Mouse (Mus musculus): ENCODE results near the gene Mettl18.
A peak's percentile ranks its signal among the peaks of the same experiment; 100 is the strongest.
"Not testable (repeated sequence)": the region's sequence is repeated elsewhere in the genome, so short reads cannot be mapped to it uniquely, and the experiment has no call there.

Mettl18 gene

DNA sequence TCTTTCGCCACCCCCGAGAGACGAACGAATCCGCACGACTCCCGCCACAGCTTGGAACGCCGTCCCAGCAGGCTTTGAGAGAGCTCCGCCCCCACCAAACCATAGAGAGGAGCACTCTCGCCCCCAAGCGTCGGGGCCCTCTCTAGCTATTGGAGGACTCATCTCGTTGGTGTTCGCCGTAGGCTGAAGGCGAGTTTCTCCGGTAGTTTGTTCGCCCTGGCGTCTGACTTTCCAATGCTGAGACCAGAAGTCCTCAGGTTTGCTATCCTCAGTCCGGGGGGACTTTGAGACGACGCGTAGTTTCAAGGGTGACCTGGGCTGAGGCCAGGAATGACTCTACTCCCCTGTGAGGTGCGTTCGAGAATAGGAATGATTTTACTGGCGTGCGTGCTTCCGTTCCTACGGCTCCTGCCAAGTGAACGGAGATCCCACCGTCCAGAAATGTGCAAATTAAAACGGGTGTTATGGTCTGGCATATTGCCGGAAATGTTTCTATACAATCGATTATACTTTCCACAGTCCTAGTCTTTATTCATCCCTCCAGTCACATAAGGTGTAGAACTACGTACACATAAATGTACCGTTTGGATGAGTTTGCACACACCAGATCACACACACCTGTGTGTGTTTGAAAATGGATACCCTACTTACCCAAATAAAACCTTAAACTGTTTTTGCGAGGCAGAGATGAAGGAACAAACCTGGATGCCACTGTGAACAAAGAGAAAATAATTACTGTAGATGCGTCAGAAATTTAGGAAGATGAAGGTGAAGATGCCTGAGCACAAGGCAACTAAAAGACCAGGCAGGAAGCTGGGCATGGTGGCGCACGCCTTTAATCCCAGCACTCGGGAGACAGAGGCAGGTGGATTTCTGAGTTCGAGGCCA is at the start of gene Mettl18, which contains the start of gene BC055324:
Gene Mettl18 (plus strand): TSS at position 169 of the 888 bp plus-strand sequence.
Gene BC055324 (minus strand): TSS at position 76 of the 888 bp plus-strand sequence.
- peak; percentile 77 to 81 for DNase-seq (ENCODE audit: low spot score in 2 of 2)

DNA sequence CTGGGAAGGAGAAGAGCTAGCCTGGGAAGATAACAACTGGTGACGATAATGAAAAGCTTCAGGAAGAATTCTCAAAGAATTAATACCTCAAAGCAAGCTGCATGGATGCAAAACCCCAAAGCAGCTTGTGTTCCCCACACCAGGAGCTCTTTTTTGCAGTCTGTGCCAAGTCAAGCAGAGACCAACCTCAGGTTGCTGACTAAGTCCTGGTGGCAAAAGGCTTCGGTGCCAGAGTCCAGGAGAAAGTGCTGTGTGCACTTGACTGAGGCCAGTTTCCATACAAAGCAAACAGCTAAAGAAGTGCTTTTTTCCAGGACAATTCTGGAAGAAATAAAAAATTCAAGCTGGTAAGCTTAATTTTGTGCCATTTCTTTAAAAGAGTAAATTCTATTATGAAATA is 41.3 kb upstream of the Mettl18 start:
- DNase-seq (ENCODE audit: low spot score in 2 of 2), result no peak

DNA sequence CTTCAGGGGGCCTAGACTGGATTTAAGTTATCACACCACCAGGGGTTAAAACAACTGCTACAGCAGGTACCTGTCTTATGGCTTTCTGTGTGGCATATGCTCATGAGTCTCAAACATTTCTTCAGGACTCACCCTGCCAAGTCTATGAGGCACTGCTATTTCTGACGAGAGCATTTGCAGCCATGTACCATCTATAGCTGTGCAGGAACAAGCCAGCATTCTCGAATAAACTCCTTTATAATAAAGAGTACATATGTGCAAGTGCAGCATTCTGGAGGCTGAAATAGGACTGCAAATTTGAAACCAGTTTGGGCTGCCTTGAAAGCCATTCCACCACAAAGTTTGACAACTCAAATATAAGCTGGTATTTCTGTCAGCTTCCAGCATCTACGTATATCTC is 36.7 kb upstream of the Mettl18 start:
- no peak for DNase-seq (ENCODE audit: low spot score in 2 of 2)

DNA sequence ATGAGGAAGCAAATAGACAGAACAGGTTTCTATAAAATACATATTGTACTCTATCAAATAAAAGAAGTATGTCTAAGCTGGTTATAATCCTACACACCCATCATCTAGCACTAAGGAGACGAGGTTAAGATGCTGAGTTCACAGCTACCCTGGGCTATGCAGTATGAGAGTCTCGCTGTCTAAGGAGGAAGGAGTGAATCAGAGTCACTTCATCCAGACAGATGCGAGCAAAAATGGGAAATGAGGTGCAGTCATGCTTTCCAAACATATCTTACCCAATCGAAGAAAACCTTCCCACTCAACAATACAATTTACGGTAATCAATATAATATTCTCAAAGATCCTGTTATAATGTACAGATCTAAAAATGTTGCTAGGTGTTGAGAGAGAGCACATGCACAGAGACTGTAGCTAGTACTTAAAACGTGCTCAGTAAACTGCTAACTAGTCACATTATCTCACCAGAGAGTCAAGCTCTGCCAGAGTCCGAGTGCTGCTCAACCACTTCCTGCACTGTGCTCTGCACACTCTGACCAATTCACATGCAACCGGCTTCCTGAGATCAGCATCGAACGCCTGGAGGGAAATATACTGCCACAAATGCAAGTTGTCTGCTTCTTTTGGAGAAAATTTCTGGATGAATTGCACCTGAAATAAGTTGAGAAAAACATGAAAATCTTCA is 30.5 kb upstream of the Mettl18 start:
- no peak for DNase-seq (ENCODE audit: low spot score in 2 of 2)

DNA sequence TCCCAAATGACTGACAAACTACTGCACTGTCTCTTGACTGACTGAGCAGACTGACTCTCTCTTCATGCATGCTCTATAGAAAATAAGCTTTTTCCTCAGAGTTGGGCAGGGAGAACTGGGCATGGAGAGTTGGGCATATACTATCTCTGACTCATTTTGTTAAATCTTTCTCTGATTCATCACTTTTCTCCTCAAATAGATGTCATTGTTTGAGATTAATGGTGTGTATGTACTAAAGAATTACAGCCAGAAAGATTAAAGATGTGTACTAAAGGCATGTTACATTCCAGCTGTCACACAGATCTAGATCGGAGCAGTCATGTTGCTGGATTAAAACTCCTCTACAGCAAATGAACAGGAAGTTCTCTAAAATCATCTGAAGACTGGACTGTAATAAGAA is 20.2 kb upstream of the Mettl18 start:
- DNase-seq (ENCODE audit: low spot score in 2 of 2), result no peak

DNA sequence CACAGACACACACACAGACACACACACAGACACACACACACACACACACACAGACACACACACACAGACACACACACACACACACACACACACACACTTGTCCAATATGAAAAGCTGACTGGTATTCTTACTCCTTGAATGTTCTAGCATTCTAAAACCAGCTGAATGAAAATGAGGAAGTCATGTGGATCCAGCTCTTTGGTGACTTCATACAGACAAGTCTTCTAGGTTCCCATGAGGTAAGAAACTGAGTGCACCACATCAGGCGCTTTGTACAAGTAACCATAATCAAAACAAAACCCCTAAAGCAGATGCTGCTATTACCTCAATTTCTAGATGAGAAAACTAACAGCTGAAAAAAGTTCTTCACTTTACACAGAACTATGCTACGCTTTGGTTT is 19.6 kb upstream of the Mettl18 start:
- no peak for DNase-seq (ENCODE audit: low spot score in 2 of 2)

DNA sequence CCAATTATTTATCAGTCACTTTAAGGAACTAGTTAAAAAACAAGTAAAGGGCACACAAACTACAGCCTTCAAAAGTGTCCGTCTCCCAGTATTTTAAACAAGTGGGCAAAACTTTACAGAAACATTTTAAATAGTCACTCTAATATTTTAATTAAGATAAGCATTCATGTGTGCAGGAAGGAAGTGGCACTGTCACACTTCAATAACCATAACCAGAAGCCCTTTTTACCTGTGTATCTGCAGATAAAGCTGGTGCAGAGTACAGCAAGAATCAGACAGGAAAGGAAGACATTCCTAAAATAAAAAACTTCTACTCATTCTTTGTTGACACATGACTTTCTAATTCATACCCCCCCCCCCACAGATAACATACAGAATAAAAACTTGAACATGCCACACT is 18.2 kb upstream of the Mettl18 start:
- DNase-seq (ENCODE audit: low spot score in 2 of 2), result no peak

DNA sequence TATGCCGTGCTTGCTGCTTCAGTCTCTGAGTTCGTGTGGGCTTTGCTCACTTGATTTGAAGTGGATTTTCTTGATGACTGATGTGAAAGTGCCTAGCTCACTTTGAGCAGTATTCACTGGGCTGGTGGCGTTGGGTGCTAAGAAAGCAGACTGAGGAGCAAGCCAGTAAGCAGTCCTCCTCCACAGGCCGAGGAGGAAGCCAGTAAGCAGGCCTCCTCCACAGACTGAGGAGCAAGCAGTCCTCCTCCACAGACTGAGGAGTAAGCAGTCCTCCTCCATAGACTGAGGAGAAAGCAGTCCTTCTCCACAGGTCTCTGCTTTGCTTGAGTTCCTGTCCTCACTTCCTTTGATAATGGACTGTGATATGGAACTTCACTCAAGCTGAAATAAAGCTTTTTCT is 2.3 kb upstream of the Mettl18 start:
- DNase-seq (ENCODE audit: low spot score in 2 of 2), result no peak

DNA sequence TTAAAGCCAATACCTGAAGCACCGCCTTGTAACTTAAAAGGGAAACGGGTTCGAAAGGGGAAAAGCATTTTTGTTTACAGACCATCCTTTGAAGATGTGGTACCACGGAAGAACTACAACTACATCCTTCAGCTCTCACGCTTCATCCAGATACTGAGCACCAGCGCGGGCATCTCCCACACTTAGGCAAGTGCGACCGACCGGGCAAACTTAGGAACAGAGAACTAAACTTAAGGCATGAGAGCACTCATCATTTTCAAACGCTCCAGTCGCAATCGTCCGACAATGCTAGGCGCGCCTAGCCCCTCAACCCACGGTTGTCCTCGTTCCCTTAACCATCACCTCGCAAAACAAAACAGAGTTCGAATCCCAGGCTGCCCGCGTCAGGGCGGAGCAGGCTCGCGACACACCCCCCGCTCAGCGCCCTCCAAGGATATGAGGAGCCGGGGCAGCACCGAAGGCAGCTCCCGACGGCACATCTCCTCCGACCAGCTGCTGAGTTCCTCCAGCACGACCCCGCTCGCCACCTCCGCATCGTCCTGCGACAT is 442 bp upstream of the Mettl18 start:
- DNase-seq (ENCODE audit: low spot score in 2 of 2), result no peak

DNA sequence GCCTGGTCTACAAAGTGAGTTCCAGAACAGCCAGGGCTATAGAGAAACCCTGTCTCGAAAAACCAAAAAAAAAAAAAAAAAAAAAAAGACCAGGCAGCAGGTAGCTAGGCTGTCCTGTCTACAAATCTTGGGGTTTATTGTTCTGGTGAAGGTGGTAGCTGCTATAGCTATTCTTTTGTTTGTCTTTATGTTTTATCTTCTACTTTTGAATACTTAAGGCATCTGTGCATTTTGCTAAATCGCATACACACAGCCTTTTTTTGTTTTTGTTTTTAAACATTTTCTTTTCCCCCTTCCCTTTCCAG is 872 bp downstream of the Mettl18 start:
- no peak for DNase-seq (ENCODE audit: low spot score in 2 of 2)

DNA sequence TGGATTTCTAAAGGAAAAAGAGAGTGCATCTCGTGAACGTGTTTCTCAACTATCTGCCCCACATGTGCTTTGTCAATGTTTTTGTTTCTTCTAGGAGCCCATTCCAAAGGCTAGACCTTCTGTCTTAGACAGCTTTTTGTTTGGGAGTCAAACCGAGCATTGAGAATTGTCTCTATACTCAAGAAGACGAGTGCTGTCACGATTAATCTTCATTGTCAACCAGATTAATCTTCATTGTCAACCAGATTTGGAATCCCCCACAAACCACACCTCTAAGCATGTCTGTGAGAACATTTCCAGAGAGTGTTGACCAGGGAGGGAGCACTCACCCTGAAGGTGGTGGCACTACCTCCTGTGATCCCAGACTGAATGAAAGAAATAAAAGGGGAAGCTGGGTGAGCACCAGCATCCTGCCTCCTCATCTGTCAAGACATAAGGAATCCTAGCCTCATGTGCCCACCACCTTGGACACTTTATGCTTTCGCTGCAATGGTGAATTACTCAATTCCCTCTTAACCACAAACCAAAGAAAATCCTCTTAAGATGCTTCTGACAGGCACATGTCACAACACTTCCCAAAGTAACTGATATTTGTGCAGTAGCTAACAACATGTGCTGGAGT is 7.3 kb downstream of the Mettl18 start:
- no peak for DNase-seq (ENCODE audit: low spot score in 2 of 2)

DNA sequence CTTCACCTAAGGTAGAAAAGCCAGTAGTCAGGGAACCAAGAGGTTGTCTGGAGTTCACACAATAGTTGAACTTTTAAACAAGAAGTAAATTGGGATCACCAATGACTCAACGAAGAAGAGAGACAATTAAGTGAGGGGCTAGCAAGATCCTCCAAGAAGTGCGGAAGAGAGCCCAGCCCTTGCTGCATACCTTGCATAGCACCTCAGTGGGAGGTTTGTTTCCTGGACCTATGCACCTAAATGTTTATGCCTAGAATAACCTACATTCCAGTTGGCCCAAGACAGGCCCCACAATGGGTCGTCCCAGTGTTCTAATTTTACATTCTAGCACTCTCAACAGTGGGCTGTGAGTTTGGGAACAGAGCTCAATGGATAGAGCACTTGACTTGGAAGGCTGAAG is 9.6 kb downstream of the Mettl18 start:
- DNase-seq (ENCODE audit: low spot score in 2 of 2), result no peak

DNA sequence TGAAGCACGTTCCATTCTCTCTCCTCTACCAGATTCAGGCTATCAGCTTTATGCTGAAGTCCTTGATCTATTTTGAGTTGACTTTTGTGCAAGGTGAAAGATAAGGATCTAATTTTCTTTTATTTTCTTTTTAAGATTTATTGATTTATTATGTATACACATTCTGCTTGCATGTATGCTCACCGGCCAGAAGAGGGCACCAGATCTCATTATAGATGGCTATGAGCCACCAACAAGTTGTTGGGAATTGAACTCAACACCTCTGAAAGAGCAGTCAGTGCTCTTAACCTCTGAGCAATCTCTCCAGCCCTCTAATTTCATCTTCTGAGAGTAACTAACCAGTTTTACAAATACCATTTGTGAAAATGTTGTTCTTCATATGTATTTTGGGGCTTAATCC is 14.5 kb downstream of the Mettl18 start:
- no peak for DNase-seq (ENCODE audit: low spot score in 2 of 2)

DNA sequence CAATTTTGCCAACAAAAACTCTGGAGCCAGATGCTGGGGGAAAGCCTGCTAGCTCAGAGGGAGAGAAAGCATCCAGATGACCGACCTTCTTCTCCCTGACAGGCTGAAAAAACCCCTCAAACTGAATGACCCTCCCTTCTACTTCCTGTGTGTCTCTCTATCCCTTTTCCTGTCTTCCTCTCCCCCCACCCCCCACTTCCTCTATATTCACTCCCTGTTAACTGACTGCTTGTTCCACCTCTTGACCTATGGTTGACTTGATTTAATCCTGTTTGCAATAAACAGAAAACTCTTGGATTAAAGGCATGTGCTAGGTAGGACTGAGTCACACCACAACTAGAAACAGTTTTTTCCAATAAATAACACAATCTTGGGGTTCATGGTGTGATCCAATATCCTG is 19.9 kb downstream of the Mettl18 start:
- no peak for DNase-seq (ENCODE audit: low spot score in 2 of 2)

DNA sequence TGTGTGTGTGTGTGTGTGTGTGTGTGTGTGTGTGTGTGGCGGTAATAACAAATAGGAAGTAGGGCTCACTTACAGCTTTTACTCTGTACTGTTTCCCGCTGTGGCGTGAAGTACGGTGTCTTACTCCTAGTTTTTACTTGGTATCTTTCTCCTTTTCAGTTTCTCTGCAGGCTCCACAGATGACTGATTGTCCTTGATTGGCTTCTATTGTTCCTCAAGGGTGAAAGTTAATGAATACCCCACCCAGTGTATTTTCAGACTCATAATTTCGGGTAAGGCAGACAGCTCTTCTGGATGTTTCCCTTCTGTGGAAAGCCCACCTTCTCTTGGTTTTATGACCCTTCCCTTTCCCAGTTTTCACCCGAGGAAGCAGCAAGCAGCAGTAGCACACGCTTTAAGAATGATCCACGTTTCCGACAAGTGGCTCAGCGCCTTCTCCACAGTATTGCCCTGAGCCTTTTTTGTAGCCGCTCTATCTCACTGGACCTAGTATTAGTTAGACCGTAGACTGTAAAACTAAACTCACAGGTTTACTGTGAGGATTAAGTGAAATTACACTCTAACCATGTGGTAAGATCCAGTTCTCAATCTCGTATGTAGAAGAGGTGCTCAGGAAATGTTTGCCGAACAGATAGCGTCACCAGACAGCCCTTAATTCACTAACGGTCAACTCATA is 23.7 kb downstream of the Mettl18 start:
- DNase-seq (ENCODE audit: low spot score in 2 of 2), result no peak

DNA sequence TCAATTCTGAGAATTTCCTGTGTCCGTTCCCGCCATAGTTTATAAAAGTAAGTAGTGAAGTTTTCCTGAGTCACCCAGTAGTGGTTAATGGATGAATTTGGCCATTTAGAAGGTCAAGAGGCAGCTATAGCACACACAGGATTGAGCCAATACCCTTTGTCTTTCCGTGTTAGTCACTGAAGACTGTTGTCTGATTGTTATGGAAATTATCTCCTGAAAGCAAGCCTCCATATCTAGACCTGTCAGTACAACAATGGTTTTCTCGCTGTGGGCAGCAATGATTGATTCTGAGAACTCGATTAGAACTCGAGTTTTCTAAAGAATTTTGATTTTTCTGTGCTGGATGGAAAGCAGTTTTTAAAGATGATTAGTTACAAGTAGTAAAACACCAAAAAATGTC is 25.1 kb downstream of the Mettl18 start:
- DNase-seq (ENCODE audit: low spot score in 2 of 2), result no peak

DNA sequence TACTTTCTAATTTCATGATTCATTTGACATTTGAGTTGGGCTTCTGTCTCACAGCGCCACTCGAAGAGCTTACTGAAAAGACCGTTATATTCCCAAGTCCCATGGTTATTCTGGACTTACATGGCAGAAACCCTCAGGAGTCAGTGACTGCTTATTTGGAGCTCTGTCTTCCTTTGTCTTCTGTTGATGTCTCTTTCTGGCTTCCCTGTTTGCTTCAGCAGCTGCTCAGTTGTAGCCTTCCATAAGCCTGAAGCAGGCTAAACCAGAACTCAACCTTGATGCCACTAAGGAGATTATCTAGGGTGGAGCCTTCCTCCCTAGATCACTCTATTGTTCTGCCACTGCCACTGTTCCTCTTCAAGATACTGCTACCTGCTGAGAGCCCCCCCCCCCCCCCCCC is 26.1 kb downstream of the Mettl18 start:
- DNase-seq (ENCODE audit: low spot score in 2 of 2), result not testable (repeated sequence)

DNA sequence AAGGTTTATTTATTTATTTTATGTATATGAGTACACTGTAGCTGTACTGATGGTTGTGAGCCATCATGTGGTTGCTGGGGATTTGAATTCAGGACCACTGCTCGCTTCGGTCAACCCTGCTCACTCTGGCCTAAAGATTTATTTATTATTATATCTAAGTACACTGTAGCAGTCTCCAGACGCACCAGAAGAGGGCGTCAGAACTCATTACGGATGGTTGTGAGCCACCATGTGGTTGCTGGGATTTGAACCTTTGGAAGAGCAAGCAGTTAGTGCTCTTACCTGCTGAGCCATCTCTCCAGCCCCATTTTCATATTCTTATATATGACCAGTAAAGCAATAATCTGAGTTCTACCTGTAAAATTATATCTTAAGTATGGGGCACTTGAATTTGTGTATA is 27.4 kb downstream of the Mettl18 start:
- DNase-seq (ENCODE audit: low spot score in 2 of 2), result not testable (repeated sequence)

DNA sequence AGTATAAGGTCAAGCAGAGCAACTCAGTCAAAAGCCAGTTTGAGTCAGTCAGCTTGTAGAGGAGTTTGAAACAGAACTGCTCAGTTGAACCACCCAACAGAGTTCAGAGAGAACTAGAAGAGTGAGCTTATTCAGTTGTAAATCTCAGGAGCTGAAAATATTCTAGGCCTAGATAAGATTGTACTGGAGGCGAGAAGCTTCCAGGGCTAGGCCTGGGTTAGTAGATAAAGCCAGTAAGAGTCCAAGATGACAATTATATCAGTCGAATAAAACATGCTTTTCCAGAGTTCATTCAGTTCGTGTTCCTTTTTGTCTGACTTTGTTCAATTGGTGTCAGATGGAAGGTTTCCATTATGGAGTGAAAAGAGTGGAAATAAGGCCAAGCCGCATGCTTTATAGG is 31.0 kb downstream of the Mettl18 start:
- no peak for DNase-seq (ENCODE audit: low spot score in 2 of 2)

DNA sequence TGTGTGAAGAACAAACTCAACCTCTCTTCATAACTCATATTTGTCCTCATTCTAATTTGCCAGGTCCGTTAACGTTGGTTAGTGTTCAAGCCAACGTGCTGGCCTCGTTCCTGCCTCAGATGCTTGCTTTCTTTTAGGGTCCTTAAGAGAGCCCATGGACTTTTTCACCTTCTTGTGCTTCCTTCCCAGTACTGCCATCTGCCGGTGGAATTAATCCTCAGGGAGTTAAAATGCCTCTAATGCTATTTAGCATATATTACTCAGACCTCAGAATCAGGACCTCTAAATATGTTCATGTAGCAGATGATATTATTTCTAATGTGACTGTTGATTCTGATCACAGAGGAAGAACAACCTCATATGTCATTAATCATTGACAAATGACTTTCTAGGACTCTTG is 32.7 kb downstream of the Mettl18 start:
- DNase-seq (ENCODE audit: low spot score in 2 of 2), result peak in 1 of 2 experiments; percentile 5

DNA sequence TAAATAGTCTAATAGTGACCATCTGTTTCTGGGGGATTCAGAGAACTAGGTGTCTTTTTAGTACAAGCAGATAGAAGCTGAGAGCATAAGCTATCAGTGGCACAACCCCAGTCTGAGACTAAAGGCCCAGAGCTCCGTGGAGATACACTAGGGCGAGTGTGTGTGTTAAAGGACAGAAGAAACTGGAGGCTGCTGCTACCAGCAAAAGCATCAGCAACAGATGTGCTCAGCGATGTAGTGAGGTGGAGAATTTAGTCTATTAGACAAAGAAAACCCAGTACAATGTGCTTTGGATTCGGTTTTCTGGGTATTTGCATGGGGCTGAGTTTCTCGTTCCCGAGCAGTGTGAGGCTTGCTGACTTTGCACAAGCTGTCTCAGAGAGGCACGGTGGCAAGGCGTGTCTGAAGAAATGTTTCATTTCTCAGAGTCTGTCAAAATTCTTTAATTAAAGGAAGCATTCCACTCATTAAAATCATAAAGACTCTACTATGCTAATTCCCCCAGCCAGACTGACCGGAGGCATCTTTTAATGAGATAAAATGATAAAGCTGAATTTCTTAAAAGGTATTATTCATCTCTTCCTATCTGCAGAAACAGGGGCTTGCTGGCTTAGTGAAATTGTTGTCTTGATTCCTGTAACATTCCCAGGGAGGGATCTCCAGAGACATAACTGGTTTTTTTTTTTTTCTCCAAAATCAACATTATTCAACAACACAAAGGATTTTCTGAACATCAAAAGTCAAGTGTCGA is 45.9 kb downstream of the Mettl18 start:
- no peak for DNase-seq (ENCODE audit: low spot score in 2 of 2)

Measured in frontal cortex, postnatal 14 days (tissue).